Mouse (Mus musculus) liver, embryonic 12.5 days (tissue): ENCODE data around the gene 1810009A15Rik. TPM values are rescaled to one million over a fixed set of nuclear protein-coding genes. Genes with fewer than 3 reads are reported as not detected.
"Not testable (repeated sequence)": the region's sequence is repeated elsewhere in the genome, so short reads cannot be mapped to it uniquely, and the experiment has no call there.

Source experiments
- ATAC-seq: fragments of 200-750 bp; cut with Nextera tagmentation; 2 replicates; pipeline ENCODE4 v1.8.0; 2017; ENCODE audit warnings: moderate number of reproducible peaks, mild to moderate bottlenecking, moderate library complexity
- H3K27ac ChIP-seq: fragments of 300-500 bp; sonication (generic); 2 replicates; pipeline ENCODE4 v1.5.1; 2016; ENCODE audit warnings: mild to moderate bottlenecking
- H3K27me3 ChIP-seq: fragments of 300-500 bp; sonication (generic); replicated peaks from 2 replicates; pipeline ENCODE4 v1.6.1; 2016; ENCODE audit warnings: mild to moderate bottlenecking, moderate library complexity
- H3K36me3 ChIP-seq: fragments of 300-500 bp; sonication (generic); 2 replicates; pipeline ENCODE4 v1.6.1; 2016; ENCODE audit warnings: mild to moderate bottlenecking, moderate library complexity
- H3K4me1 ChIP-seq: fragments of 300-500 bp; sonication (generic); 2 replicates; pipeline ENCODE4 v1.6.1; 2016
- H3K4me2 ChIP-seq: fragments of 300-500 bp; sonication (generic); 2 replicates; pipeline ENCODE4 v1.6.1; 2016; ENCODE audit warnings: mild to moderate bottlenecking, moderate library complexity
- H3K4me3 ChIP-seq: fragments of 300-500 bp; sonication (generic); 2 replicates; pipeline ENCODE4 v1.5.1; 2016; ENCODE audit warnings: mild to moderate bottlenecking, moderate library complexity
- H3K9ac ChIP-seq: fragments of 300-500 bp; sonication (generic); 2 replicates; pipeline ENCODE4 v1.6.1; 2016; ENCODE audit warnings: mild to moderate bottlenecking, moderate library complexity
- H3K9me3 ChIP-seq: fragments of 300-500 bp; sonication (generic); replicated peaks from 2 replicates; pipeline ENCODE4 v1.6.1; 2016; ENCODE audit warnings: mild to moderate bottlenecking, moderate library complexity
- WGBS: fragments of 180-500 bp; shearing (Covaris S2); methylation state at CpG from one replicate; pipeline ENCODE4 v1.1.7; 2016; ENCODE audit not compliant: insufficient replicate concordance; 5-methylcytosine and 5-hydroxymethylcytosine counted together
- polyA plus RNA-seq: library from polyadenylated mRNA; unstranded; fragments of >200 nt; fragmentation: Nextera tagmentation; extraction: Ambion mirVana; gene quantifications from 2 replicates; pipeline ENCODE4 v1.2.1, GENCODE M21; 2016

The 1810009A15Rik gene
- polyA plus RNA-seq, 1 experiment from 2014 or later: 111 TPM

DNA sequence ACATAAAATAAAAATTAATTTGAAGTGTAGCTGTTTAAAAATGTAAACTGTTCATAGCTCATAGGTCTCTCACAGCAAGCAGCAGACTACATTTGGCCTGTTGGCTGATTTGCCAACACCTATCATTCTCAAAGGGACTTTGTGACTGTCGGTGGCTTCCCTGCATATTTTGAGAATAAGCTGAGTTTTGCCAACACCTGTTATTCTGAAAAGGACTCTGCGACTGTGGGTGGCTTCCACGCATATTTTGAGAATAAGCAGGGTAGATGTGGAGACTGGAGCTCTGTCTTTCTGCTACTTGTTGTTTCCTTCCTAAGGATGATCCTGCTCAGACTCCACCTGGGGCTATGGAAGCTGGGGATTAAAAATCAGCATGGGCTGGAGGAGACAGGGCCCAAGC, 35.5 kb upstream of the 1810009A15Rik start:
- peaks cover 2% of the 10 kb centered on the region; the same call in 1 of the 2 replicates for H3K4me1 ChIP-seq
- H3K27ac ChIP-seq: no peak overlapping the region
- no peak overlapping the region for H3K9ac ChIP-seq
- H3K4me2 ChIP-seq: no peak overlapping the region
- no peaks in the 10 kb centered on the region for H3K9me3 ChIP-seq
- peaks cover 7% of the 10 kb centered on the region for H3K36me3 ChIP-seq
- 71% methylated on average over 3 of the region's 3 CpGs for WGBS
- no peak overlapping the region for H3K4me3 ChIP-seq
- no peak for ATAC-seq
- H3K27me3 ChIP-seq: 0 out of 2 replicates have a peak, but pooled peaks cover 7% of the 10 kb centered on the region

GRCm38 (mm10) chr19:8857689-8858088, 31.0 kb upstream of the 1810009A15Rik start:
- no peaks in the 10 kb centered on the region for H3K4me1 ChIP-seq
- no peak overlapping the region for H3K4me2 ChIP-seq
- 24% methylated on average over 4 of the region's 4 CpGs for WGBS
- no peak overlapping the region for H3K9ac ChIP-seq
- no peak overlapping the region for H3K27ac ChIP-seq
- no peak overlapping the region for H3K4me3 ChIP-seq
- H3K36me3 ChIP-seq: no peaks in the 10 kb centered on the region
- H3K27me3 ChIP-seq: 0 out of 2 replicates have a peak, but pooled peaks cover 3% of the 10 kb centered on the region
- no peaks in the 10 kb centered on the region for H3K9me3 ChIP-seq
- ATAC-seq: no peak

DNA sequence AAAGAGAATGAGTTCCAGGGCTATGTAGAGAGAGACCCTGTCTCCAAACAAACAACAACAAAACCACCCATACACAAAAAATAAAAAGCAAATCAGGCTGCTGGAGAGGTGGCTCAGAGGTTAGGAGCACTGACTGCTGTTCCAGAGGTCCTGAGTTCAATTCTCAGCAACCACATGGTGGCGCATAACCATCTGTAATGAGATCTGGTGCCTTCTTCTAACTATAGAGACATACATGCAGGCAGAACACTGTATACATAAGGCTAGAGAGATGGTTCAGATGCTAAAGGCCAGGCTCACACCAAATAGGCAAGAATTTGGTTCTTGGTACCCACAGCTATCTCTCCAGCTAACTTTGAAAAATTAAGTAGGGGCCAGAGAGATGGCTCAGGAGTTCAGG, 29.6 kb upstream of the 1810009A15Rik start:
- no peaks in the 10 kb centered on the region for H3K9me3 ChIP-seq
- WGBS: 7% methylated on average over 1 of the region's 1 CpGs
- ATAC-seq: peak; percentile 42; the same call in 1 of the 2 replicates

GRCm38 (mm10) chr19:8864265-8864664, 24.4 kb upstream of the 1810009A15Rik start:
- H3K27me3 ChIP-seq: no peaks in the 10 kb centered on the region
- WGBS: 69% methylated on average over 6 of the region's 6 CpGs
- H3K36me3 ChIP-seq: no peaks in the 10 kb centered on the region
- H3K9ac ChIP-seq: no peak overlapping the region
- H3K9me3 ChIP-seq: no peaks in the 10 kb centered on the region
- H3K27ac ChIP-seq: no peak overlapping the region
- peaks cover 8% of the 10 kb centered on the region; the same call in 1 of the 2 replicates for H3K4me1 ChIP-seq
- no peak overlapping the region for H3K4me2 ChIP-seq
- no peak overlapping the region for H3K4me3 ChIP-seq
- no peak for ATAC-seq

More for the DNA sequence above, 29.6 kb upstream of the 1810009A15Rik start:
- Histone ChIP-seq H3K9ac (no peak overlapping the region), H3K4me1 (no peaks in the 10 kb centered on the region), H3K36me3 (no peaks in the 10 kb centered on the region), H3K27me3 (0 out of 2 replicates have a peak, but pooled peaks cover 3% of the 10 kb centered on the region), H3K4me3 (no peak overlapping the region), H3K4me2 (no peak overlapping the region), H3K27ac (no peak overlapping the region)

GRCm38 (mm10) chr19:8870381-8870780, 18.3 kb upstream of the 1810009A15Rik start:
- WGBS: 67% methylated on average over 3 of the region's 3 CpGs
- not testable (repeated sequence) for ATAC-seq, H3K9me3 ChIP-seq, H3K27me3 ChIP-seq
- Histone ChIP-seq H3K4me2 (peak overlapping the region; percentile 84), H3K36me3 (peaks cover 23% of the 10 kb centered on the region), H3K9ac (peak overlapping the region; percentile 91), H3K27ac (peak overlapping the region; percentile 86), H3K4me1 (peaks cover 40% of the 10 kb centered on the region), H3K4me3 (peak overlapping the region; percentile 78)

GRCm38 (mm10) chr19:8870838-8871237, 17.8 kb upstream of the 1810009A15Rik start:
- peak overlapping the region; percentile 78 for H3K4me3 ChIP-seq
- H3K9me3 ChIP-seq: no peaks in the 10 kb centered on the region
- H3K9ac ChIP-seq: peak overlapping the region; percentile 91
- peak; percentile 22 for ATAC-seq
- peak overlapping the region; percentile 86 for H3K27ac ChIP-seq
- WGBS: 27% methylated on average over 9 of the region's 9 CpGs
- H3K4me2 ChIP-seq: peak overlapping the region; percentile 84
- H3K36me3 ChIP-seq: peaks cover 28% of the 10 kb centered on the region
- no peaks in the 10 kb centered on the region for H3K27me3 ChIP-seq
- H3K4me1 ChIP-seq: peaks cover 40% of the 10 kb centered on the region

DNA sequence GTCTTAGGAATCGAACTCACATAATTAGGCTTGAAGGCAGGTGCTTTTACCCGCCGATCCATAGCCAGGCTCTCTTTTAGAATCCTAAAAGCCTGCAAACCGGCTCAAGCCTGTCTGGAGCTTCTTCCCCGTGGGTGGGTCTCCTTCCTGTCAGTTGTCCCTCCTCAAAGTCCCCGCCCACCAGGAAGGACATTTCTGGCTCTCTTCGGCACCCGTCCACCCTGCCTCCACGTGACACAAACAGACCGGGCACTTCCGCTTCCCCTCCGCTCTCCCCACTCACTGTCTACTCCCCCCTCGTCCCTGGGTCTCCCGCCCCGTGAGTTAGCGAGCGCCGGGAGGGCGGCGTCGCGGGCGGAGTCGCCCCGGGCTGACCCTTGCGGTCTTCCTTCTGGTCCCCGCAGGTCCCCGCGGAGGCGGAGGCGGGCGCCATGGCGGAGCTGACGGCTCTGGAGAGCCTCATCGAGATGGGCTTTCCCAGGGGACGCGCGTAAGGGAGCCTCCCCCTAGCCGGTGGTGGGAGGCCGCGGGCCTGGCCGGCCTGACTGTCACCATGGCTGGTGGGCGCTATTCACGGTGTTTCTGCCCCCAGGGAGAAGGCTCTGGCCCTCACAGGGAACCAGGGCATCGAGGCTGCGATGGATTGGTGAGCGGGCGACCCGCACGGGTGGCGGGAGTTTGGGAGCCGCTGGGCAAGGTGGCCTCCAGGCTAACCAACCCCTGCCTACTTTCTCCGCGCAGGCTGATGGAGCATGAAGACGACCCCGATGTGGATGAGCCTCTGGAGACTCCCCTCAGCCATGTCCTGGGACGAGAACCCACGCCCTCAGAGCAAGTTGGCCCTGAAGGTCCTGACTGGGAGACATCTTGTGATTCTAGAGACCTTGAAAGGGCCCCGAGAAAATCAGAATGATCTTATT, 17.1 kb upstream of the 1810009A15Rik start, which contains the start of gene Ubxn1:
Ubxn1 (plus strand) TSS at position 230 of the 920 bp plus-strand sequence.
- no peaks in the 10 kb centered on the region for H3K9me3 ChIP-seq
- WGBS: under 1% methylated on average over 59 of the region's 59 CpGs
- H3K27me3 ChIP-seq: no peaks in the 10 kb centered on the region
- H3K36me3 ChIP-seq: peaks cover 35% of the 10 kb centered on the region
- peak within 1 kb of the TSS; percentile 78 for H3K4me3 ChIP-seq
- peak within 1 kb of the TSS; percentile 84 for H3K4me2 ChIP-seq
- peaks cover 40% of the 10 kb centered on the region for H3K4me1 ChIP-seq
- H3K27ac ChIP-seq: peak within 1 kb of the TSS; percentile 86
- peak within 1 kb of the TSS; percentile 91 for H3K9ac ChIP-seq
- ATAC-seq: peak; percentile 96

DNA sequence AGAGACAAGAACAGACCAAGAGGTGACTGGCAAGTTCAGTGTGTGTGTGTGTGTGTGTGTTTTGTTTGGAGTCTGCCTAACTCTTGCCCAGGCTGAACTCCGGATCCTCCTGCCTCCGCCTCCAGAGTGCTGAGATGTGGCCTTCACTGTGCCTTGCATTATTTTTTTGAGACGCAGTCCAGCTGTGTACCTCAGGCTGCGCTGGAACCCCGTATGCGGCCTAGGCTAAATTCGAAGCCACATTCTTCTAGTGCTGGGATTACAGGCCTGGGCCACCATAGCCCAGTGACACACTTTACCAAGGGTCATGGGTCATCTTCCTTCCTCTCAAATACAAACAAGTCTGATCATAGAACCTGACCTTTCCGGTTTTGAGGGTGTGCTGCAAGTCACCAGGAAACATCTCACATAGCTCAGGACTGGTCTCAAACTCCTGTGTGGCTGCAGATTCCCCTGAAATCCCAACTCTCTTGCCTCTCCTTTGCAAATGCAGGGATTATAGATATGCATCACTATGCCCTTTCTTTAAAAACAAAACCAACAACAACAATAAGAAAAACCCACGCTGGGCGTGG, 16.3 kb upstream of the 1810009A15Rik start:
- 60% methylated on average over 10 of the region's 10 CpGs for WGBS
- H3K9me3 ChIP-seq: no peaks in the 10 kb centered on the region
- H3K9ac ChIP-seq: peak overlapping the region; percentile 91
- H3K4me1 ChIP-seq: peaks cover 40% of the 10 kb centered on the region
- no peaks in the 10 kb centered on the region for H3K27me3 ChIP-seq
- H3K36me3 ChIP-seq: peaks cover 42% of the 10 kb centered on the region
- peak overlapping the region; percentile 78 for H3K4me3 ChIP-seq
- peak overlapping the region; percentile 86 for H3K27ac ChIP-seq
- H3K4me2 ChIP-seq: peak overlapping the region; percentile 84
- ATAC-seq: no peak

DNA sequence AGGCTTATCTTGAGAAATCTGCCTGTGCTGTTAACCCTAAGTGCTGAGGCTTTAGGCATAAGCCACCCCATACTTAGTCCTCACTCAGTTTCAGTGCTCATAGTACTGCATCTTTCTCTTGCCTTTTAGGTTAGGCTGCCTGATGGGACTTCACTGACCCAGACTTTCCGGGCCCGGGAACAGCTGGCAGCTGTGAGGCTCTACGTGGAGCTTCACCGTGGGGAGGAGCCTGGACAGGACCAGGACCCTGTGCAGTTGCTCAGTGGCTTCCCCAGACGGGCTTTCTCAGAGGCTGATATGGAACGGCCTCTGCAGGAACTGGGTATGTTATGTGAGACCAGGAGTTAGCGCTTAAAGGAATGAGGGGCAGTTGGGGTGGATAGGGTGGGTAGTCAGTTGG, 13.6 kb upstream of the 1810009A15Rik start:
- H3K9me3 ChIP-seq: no peaks in the 10 kb centered on the region
- peaks cover 57% of the 10 kb centered on the region for H3K36me3 ChIP-seq
- no peaks in the 10 kb centered on the region for H3K27me3 ChIP-seq
- 88% methylated on average over 7 of the region's 7 CpGs for WGBS
- H3K9ac ChIP-seq: peak overlapping the region; percentile 24; the same call in 1 of the 2 replicates
- 0 out of 2 replicates have a peak overlapping the region, but pooled peaks have one; percentile 41 for H3K27ac ChIP-seq
- H3K4me1 ChIP-seq: peaks cover 44% of the 10 kb centered on the region
- H3K4me2 ChIP-seq: no peak overlapping the region
- H3K4me3 ChIP-seq: no peak overlapping the region
- ATAC-seq: no peak

DNA sequence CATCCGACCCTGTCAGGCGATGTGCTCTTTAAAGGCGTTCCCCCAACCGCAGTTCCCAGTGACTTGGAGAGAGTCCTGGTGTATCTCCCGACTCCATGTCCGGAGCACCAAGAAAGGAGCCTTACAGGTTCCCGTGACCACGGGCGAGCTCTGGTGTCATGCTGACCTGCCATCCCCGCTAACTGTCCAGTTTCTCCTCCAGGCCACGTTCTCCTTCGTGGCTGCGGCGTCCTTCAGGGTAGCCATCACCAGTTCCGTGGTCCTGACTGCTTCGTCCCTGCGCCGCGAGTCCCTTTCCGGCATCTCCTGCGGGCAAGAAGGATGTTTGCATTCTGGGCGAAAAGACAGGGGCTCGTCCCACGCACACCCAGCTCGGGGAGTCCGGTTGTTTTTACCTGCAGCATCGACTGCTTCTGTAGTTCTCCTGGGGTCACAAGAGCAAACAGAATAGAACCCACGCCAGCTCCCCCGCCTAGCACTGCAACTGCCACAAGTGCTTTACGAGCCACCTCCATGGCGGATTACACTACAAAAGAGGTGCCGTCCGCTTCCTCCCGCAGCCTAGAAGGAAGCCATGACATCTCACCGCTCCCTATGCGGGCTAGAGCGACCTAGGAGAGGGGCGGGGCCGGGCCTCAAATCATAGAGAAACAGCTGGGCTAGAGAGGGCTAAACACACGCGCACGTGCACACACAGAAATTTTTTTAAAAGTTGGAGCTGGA, 8.2 kb upstream of the 1810009A15Rik start, which contains the start of gene Uqcc3:
Uqcc3 (minus strand) TSS at position 613 of the 723 bp plus-strand sequence.
- H3K27ac ChIP-seq: peak within 1 kb of the TSS; percentile 75
- H3K9ac ChIP-seq: peak within 1 kb of the TSS; percentile 86
- under 1% methylated on average over 42 of the region's 42 CpGs for WGBS
- no peaks in the 10 kb centered on the region for H3K27me3 ChIP-seq
- peak within 1 kb of the TSS; percentile 85 for H3K4me3 ChIP-seq
- no peaks in the 10 kb centered on the region for H3K9me3 ChIP-seq
- H3K4me1 ChIP-seq: peaks cover 21% of the 10 kb centered on the region
- peaks cover 32% of the 10 kb centered on the region for H3K36me3 ChIP-seq
- H3K4me2 ChIP-seq: peak within 1 kb of the TSS; percentile 86
- ATAC-seq: peak; percentile 94

GRCm38 (mm10) chr19:8881034-8881392, 7.6 kb upstream of the 1810009A15Rik start:
- Histone ChIP-seq H3K9me3 (no peaks in the 10 kb centered on the region), H3K4me2 (peak overlapping the region; percentile 86), H3K9ac (peak overlapping the region; percentile 86), H3K4me1 (peaks cover 21% of the 10 kb centered on the region), H3K4me3 (peak overlapping the region; percentile 85), H3K36me3 (peaks cover 27% of the 10 kb centered on the region), H3K27me3 (no peaks in the 10 kb centered on the region), H3K27ac (peak overlapping the region; percentile 75; the same call in 1 of the 2 replicates)
- ATAC-seq: no peak
- 10% methylated on average over 3 of the region's 3 CpGs for WGBS
